Mouse (Mus musculus) embryonic fibroblast, embryonic 13.5 days (primary cell): ENCODE data around the gene Gk2.

Source experiments
- CTCF ChIP-seq: IDR thresholded peaks from 2 replicates; pipeline ENCODE4 v1.5.1; 2011; ENCODE audit warnings: mild to moderate bottlenecking, control low read depth, low read length, moderate library complexity, borderline replicate concordance; ENCODE audit not compliant: insufficient read depth
- POLR2A ChIP-seq: IDR thresholded peaks from 2 replicates; pipeline ENCODE4 v1.6.1; 2011; ENCODE audit warnings: low read depth, mild to moderate bottlenecking, control low read depth, low read length, moderate library complexity

- TF ChIP-seq CTCF: no peak
- no peak for TF ChIP-seq POLR2A
Measured at GRCm38 (mm10) chr5:97465956-97466355, 9.1 kb upstream of the Gk2 start.
